Mouse (Mus musculus) CH12.LX (cell line): Measurements from ENCODE around the gene Kcnq4. TPM values are rescaled to one million over a fixed set of nuclear protein-coding genes. Genes with fewer than 3 reads are reported as not detected.

ENCODE experiments used
- DNase-seq: peaks from one replicate; pipeline ENCODE4 v3.0.0-alpha.2; 2013; ENCODE audit errors: extremely low read depth
- H3K27ac ChIP-seq: 2 replicates; pipeline ENCODE4 v1.5.1; 2012; ENCODE audit warnings: low read depth, mild to moderate bottlenecking, control low read depth, moderate library complexity; ENCODE audit not compliant: insufficient read depth
- H3K27me3 ChIP-seq: replicated peaks from 2 replicates; pipeline ENCODE3; 2012; ENCODE audit warnings: inconsistent platforms
- H3K36me3 ChIP-seq, 2 experiments: replicated peaks in 1 of 2; 2 replicates each; pipeline versions ENCODE3 to v1.6.1; 2012; ENCODE audit warnings: inconsistent platforms in 1 of 2, low read length in 1 of 2, mild to moderate bottlenecking in 1 of 2, mixed read lengths in 1 of 2, moderate library complexity in 1 of 2; ENCODE audit not compliant: control insufficient read depth in 1 of 2, insufficient read depth in 1 of 2
- H3K4me1 ChIP-seq, 2 experiments: 2 replicates each; pipeline ENCODE4 v1.6.1; 2012; ENCODE audit warnings: inconsistent platforms in 1 of 2, moderate library complexity in 1 of 2; ENCODE audit not compliant: insufficient read depth in 2 of 2, control insufficient read depth in 1 of 2
- H3K4me2 ChIP-seq: 2 replicates; pipeline ENCODE4 v1.6.1; 2012; ENCODE audit warnings: low read depth, mild to moderate bottlenecking, control low read depth; ENCODE audit not compliant: poor library complexity, insufficient read depth, severe bottlenecking
- H3K4me3 ChIP-seq, 3 experiments: fragments of 150-350 bp in 1 of 3; sonication (generic) in 1 of 3; replicated peaks in 1 of 3; 2 replicates each; pipeline versions ENCODE3 to v1.5.1; 2011 to 2012; ENCODE audit warnings: low read depth in 2 of 3, low read length in 2 of 3, mild to moderate bottlenecking in 2 of 3, moderate library complexity in 2 of 3, control low read depth in 1 of 3, improper control_type of control experiment in 1 of 3, inconsistent platforms in 1 of 3, mixed read lengths in 1 of 3; ENCODE audit not compliant: poor library complexity in 1 of 3
- H3K79me2 ChIP-seq: replicated peaks from 2 replicates; pipeline ENCODE4 v1.6.1; 2012; ENCODE audit warnings: mild to moderate bottlenecking, moderate library complexity; ENCODE audit not compliant: control insufficient read depth, poor library complexity, insufficient read depth, severe bottlenecking; ENCODE audit errors: extremely low read depth
- H3K9ac ChIP-seq: 2 replicates; pipeline ENCODE4 v1.6.1; 2012; ENCODE audit warnings: low read depth, mild to moderate bottlenecking, control low read depth, moderate library complexity; ENCODE audit not compliant: insufficient read depth
- H3K9me3 ChIP-seq: replicated peaks from 2 replicates; pipeline ENCODE3; 2012; ENCODE audit warnings: low read length, inconsistent platforms, mixed read lengths
- BHLHE40 ChIP-seq: IDR thresholded peaks from 2 replicates; pipeline ENCODE4 v1.6.1; 2011; ENCODE audit warnings: mild to moderate bottlenecking, low read depth, low read length, improper control_type of control experiment
- CHD2 ChIP-seq: IDR thresholded peaks from 2 replicates; pipeline ENCODE4 v1.6.1; 2011; ENCODE audit warnings: low read length, improper control_type of control experiment
- CTCF ChIP-seq, 2 experiments: IDR thresholded peaks in 1 of 2; conservative IDR thresholded peaks in 1 of 2; 2 replicates each; pipeline ENCODE4 v1.5.1; 2011 to 2012; ENCODE audit warnings: low read depth in 2 of 2, low read length in 2 of 2, improper control_type of control experiment in 1 of 2, inconsistent platforms in 1 of 2, mild to moderate bottlenecking in 1 of 2, moderate library complexity in 1 of 2
- EP300 ChIP-seq: IDR thresholded peaks from 2 replicates; pipeline ENCODE4 v1.6.1; 2011; ENCODE audit warnings: low read length, improper control_type of control experiment
- HCFC1 ChIP-seq: IDR thresholded peaks from 2 replicates; pipeline ENCODE4 v1.6.1; 2012; ENCODE audit warnings: low read depth, mild to moderate bottlenecking, inconsistent platforms, low read length, improper control_type of control experiment
- IRF4 ChIP-seq: IDR thresholded peaks from 2 replicates; pipeline ENCODE4 v1.6.1; 2014; ENCODE audit warnings: low read depth, mild to moderate bottlenecking, inconsistent platforms, low read length, improper control_type of control experiment
- MEF2A ChIP-seq: IDR thresholded peaks from 2 replicates; pipeline ENCODE4 v1.6.1; 2014; ENCODE audit warnings: low read depth, mild to moderate bottlenecking, inconsistent platforms, low read length, improper control_type of control experiment, borderline replicate concordance
- NELFE ChIP-seq: IDR thresholded peaks from 2 replicates; pipeline ENCODE4 v1.6.1; 2011; ENCODE audit warnings: low read depth, low read length, improper control_type of control experiment
- POLR2A ChIP-seq: IDR thresholded peaks from 2 replicates; pipeline ENCODE4 v1.6.1; 2011; ENCODE audit warnings: low read depth, mild to moderate bottlenecking, improper control_type of control experiment, low read length
- RAD21 ChIP-seq: IDR thresholded peaks from 2 replicates; pipeline ENCODE4 v1.6.1; 2011; ENCODE audit warnings: low read depth, mild to moderate bottlenecking, low read length, improper control_type of control experiment, moderate library complexity
- RCOR1 ChIP-seq: conservative IDR thresholded peaks from 2 replicates; pipeline ENCODE4 v1.6.1; 2012; ENCODE audit warnings: low read depth, mild to moderate bottlenecking, inconsistent platforms, low read length, improper control_type of control experiment
- SMC3 ChIP-seq: IDR thresholded peaks from 2 replicates; pipeline ENCODE4 v1.6.1; 2011; ENCODE audit warnings: low read depth, low read length, improper control_type of control experiment
- TBP ChIP-seq: conservative IDR thresholded peaks from 2 replicates; pipeline ENCODE4 v1.6.1; 2011; ENCODE audit warnings: low read depth, low read length, improper control_type of control experiment
- UBTF ChIP-seq: IDR thresholded peaks from 2 replicates; pipeline ENCODE4 v1.6.1; 2012; ENCODE audit warnings: low read depth, mild to moderate bottlenecking, inconsistent platforms, low read length, improper control_type of control experiment, moderate library complexity
- USF1 ChIP-seq: IDR thresholded peaks from 2 replicates; pipeline ENCODE4 v1.6.1; 2014; ENCODE audit warnings: low read depth, mild to moderate bottlenecking, inconsistent platforms, low read length, improper control_type of control experiment
- ZC3H11A ChIP-seq: IDR thresholded peaks from 2 replicates; pipeline ENCODE4 v1.6.1; 2012; ENCODE audit warnings: low read depth, mild to moderate bottlenecking, inconsistent platforms, low read length, improper control_type of control experiment
- ZKSCAN1 ChIP-seq: IDR thresholded peaks from 2 replicates; pipeline ENCODE4 v1.6.1; 2012; ENCODE audit warnings: low read depth, inconsistent platforms, low read length, improper control_type of control experiment, borderline replicate concordance
- dilution Hi-C: fragments of 300-500 bp; cut with MboI; formaldehyde crosslinking; loops from 2 replicates; pipeline ENCODE4 v1.14.3; 2020; ENCODE audit warnings: low sequenced_read_pairs; ENCODE audit not compliant: extremely low pct_unique_long_range_greater_than_20kb, extremely low pct_ligation_motif_present
- in situ Hi-C: fragments of 300-500 bp; cut with MboI; formaldehyde crosslinking; loops from 3 replicates; pipeline ENCODE4 v1.14.3; 2019; ENCODE audit warnings: low sequenced_read_pairs, low pct_ligation_motif_present, low pct_unique_long_range_greater_than_20kb, mixed read lengths
- polyA plus RNA-seq: library from polyadenylated mRNA; unstranded; fragments of >175 nt; gene quantifications from 2 replicates; pipeline ENCODE4 v1.2.1, GENCODE M21; 2012; ENCODE audit warnings: low read depth; ENCODE audit not compliant: insufficient read length
- total RNA-seq, 2 experiments: library from RNA; depleted of rRNA; stranded (reverse); fragments of 300-350 nt in 1 of 2; fragments of >200 nt in 1 of 2; gene quantifications; 2 replicates each; pipeline ENCODE4 v1.2.3; 2012 to 2014

The Kcnq4 gene
- total and polyA plus RNA-seq, 3 experiments: 0.08 to 0.10 TPM; not detected in 1

DNA sequence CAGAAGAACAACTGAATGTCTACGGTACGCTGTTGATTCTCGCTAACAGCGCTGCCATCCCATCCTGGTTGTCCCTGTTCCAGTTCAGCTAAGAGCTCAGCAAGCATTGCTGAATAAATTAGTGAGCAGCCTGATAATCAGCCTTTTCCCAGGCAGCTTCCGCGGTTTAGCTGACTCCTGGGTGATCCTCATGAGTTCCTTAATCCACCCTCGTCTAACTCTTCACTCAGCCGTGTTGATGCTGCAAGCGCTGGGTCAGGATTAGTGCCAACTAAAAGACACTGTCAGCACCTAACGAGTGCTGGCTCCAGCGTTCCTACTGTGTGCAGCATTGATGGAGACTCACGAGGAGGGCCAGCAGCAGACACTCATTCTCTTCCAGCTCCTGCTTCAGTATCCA, 77.4 kb downstream of the Kcnq4 start:
- H3K9me3 ChIP-seq: peaks cover 5% of the 10 kb centered on the region
- peaks cover 7 to 23% of the 10 kb centered on the region in 2 experiments for H3K4me1 ChIP-seq
- in situ Hi-C loops: no loop called here
- DNase-seq: no peak
- H3K79me2 ChIP-seq: no peaks in the 10 kb centered on the region
- dilution Hi-C loops: no loop called here
- no peak overlapping the region for H3K4me2 ChIP-seq
- no peak overlapping the region for H3K27ac ChIP-seq
- no peaks in the 10 kb centered on the region for H3K36me3 ChIP-seq
- peaks cover 8% of the 10 kb centered on the region for H3K27me3 ChIP-seq
- H3K4me3 ChIP-seq: no peak overlapping the region
- TF ChIP-seq BHLHE40 (no peak), RAD21 (no peak), UBTF (no peak), ZC3H11A (no peak), POLR2A (no peak), IRF4 (no peak), EP300 (no peak), MEF2A (no peak)
- no peak overlapping the region for H3K9ac ChIP-seq

DNA sequence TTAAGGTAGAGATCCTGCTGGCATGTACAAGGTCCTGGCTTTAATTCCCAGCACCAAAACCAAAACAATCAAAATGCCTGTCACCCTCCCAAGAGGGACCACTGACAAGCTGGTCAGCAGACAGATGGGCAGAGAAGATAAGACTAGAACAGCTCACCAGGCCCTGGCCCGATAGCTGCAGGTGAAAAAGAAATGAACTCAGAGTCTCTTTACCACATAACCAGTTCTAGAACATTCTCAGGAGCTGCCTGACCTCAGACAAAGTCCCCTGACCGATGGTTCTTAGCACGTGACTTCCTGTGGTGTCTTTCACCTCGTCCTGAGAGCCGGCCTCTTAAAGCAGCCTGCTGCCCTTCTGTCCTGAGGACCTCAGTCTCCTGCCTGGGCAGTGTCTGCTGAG, 78.8 kb downstream of the Kcnq4 start:
- H3K4me3 ChIP-seq: no peak overlapping the region
- in situ Hi-C loops: no loop called here
- H3K36me3 ChIP-seq: no peaks in the 10 kb centered on the region
- TF ChIP-seq RAD21 (no peak), CHD2 (no peak), BHLHE40 (peak; percentile 81), UBTF (no peak), USF1 (peak; percentile 46), NELFE (no peak), IRF4 (no peak), TBP (no peak), ZKSCAN1 (no peak), RCOR1 (no peak), CTCF (conservative IDR thresholded peaks at IDR 0.05 in 1 of 2, IDR thresholded peaks at IDR 0.05 in 1 of 2; ENCODE audit: low read depth in 2 of 2, low read length in 2 of 2) (no peak)
- TF ChIP-seq, all 38 proteins: peak for 2
- peaks cover 5% of the 10 kb centered on the region for H3K9me3 ChIP-seq
- no peak overlapping the region for H3K4me2 ChIP-seq
- peaks cover 8% of the 10 kb centered on the region for H3K27me3 ChIP-seq
- H3K4me1 ChIP-seq: peaks cover 7 to 35% of the 10 kb centered on the region in 2 experiments
- H3K27ac ChIP-seq: no peak overlapping the region
- dilution Hi-C loops: no loop called here
- no peaks in the 10 kb centered on the region for H3K79me2 ChIP-seq
- H3K9ac ChIP-seq: no peak overlapping the region
- no peak for DNase-seq

DNA sequence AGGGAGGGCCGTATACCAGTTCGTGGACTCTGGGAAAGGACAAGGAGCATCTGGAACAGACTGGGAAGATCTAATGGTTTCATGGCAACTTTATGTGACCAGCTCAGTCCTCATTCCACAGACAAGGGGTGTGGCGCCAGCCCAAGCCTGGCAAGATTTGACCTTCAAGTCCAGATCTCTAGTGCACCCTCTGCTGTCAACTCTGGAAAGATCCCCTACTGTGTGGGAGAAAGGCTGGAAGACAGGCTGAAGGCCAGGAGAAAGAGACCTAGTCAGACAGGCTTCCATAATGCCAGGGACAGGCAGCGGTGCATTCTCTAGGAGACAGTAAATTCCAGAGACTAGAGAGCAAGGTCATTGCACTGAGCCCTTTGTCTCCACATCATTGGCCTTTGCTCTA, 79.9 kb downstream of the Kcnq4 start:
- H3K27me3 ChIP-seq: peaks cover 8% of the 10 kb centered on the region

More for the DNA sequence above, 79.9 kb downstream of the Kcnq4 start:
- DNase-seq: no peak
- H3K4me2 ChIP-seq: no peak overlapping the region
- no peaks in the 10 kb centered on the region for H3K79me2 ChIP-seq
- no peak overlapping the region for H3K9ac ChIP-seq
- H3K9me3 ChIP-seq: peaks cover 5% of the 10 kb centered on the region
- TF ChIP-seq CTCF (conservative IDR thresholded peaks at IDR 0.05 in 1 of 2, IDR thresholded peaks at IDR 0.05 in 1 of 2; ENCODE audit: low read depth in 2 of 2, low read length in 2 of 2) (peak in 1 of 2 experiments; percentile 27; a peak in 2 of 4 replicates), POLR2A (no peak), SMC3 (peak; percentile 33), HCFC1 (no peak), USF1 (no peak), EP300 (no peak)
- H3K4me1 ChIP-seq: peaks cover 7 to 38% of the 10 kb centered on the region in 2 experiments
- in situ Hi-C loops: no loop called here
- dilution Hi-C loops: no loop called here
- no peaks in the 10 kb centered on the region for H3K36me3 ChIP-seq
- H3K27ac ChIP-seq: no peak overlapping the region
- H3K4me3 ChIP-seq: no peak overlapping the region
